Mouse (Mus musculus) lung, embryonic 16.5 days (tissue): ENCODE results near the gene Brpf1. TPM values are rescaled to one million over a fixed set of nuclear protein-coding genes. Genes with fewer than 3 reads are reported as not detected.
A peak's percentile ranks its signal among the peaks of the same experiment; 100 is the strongest.
"Not testable (repeated sequence)": the region's sequence is repeated elsewhere in the genome, so short reads cannot be mapped to it uniquely, and the experiment has no call there.

Experiments used
- ATAC-seq: fragments of 200-750 bp; cut with Nextera tagmentation; 2 replicates; pipeline ENCODE4 v1.8.0; 2017; ENCODE audit warnings: low read depth, mild to moderate bottlenecking, moderate library complexity
- H3K27ac ChIP-seq: fragments of 300-500 bp; sonication (generic); 2 replicates; pipeline ENCODE4 v1.5.1; 2014; ENCODE audit warnings: mild to moderate bottlenecking, control low read depth, low read length
- H3K27me3 ChIP-seq: fragments of 300-500 bp; sonication (generic); 2 replicates; pipeline ENCODE4 v1.6.1; 2014; ENCODE audit warnings: low read depth, low read length, mixed read lengths; ENCODE audit not compliant: control insufficient read depth, insufficient read depth
- H3K36me3 ChIP-seq: fragments of 300-500 bp; sonication (generic); 2 replicates; pipeline ENCODE4 v1.6.1; 2014; ENCODE audit warnings: low read length; ENCODE audit not compliant: control insufficient read depth, insufficient read depth
- H3K4me1 ChIP-seq: fragments of 300-500 bp; sonication (generic); replicated peaks from 2 replicates; pipeline ENCODE4 v1.6.1; 2014; ENCODE audit warnings: low read length, mixed read lengths; ENCODE audit not compliant: control insufficient read depth, insufficient read depth
- H3K4me2 ChIP-seq: fragments of 300-500 bp; sonication (generic); 2 replicates; pipeline ENCODE4 v1.6.1; 2014; ENCODE audit warnings: low read depth, low read length, control low read depth
- H3K4me3 ChIP-seq: fragments of 300-500 bp; sonication (generic); 2 replicates; pipeline ENCODE4 v1.5.1; 2014; ENCODE audit warnings: mild to moderate bottlenecking, low read length, control low read depth
- H3K9ac ChIP-seq: fragments of 300-500 bp; sonication (generic); 2 replicates; pipeline ENCODE4 v1.6.1; 2014; ENCODE audit warnings: low read length, control low read depth
- H3K9me3 ChIP-seq: fragments of 300-500 bp; sonication (generic); 2 replicates; pipeline ENCODE4 v1.6.1; 2016; ENCODE audit warnings: low read length; ENCODE audit not compliant: control insufficient read depth
- WGBS: fragments of 180-500 bp; shearing (Covaris S2); extraction: QIAGEN DNeasy Blood & Tissue Kit; methylation state at CpG from one replicate; pipeline ENCODE4 v1.1.7; 2014; 5-methylcytosine and 5-hydroxymethylcytosine counted together
- polyA plus RNA-seq: library from polyadenylated mRNA; unstranded; fragments of >200 nt; fragmentation: Nextera tagmentation; extraction: Ambion mirVana; gene quantifications from 2 replicates; pipeline ENCODE4 v1.2.1, GENCODE M21; 2015

Brpf1 gene
- polyA plus RNA-seq, 1 experiment from 2014 or later = 19.1 TPM

DNA sequence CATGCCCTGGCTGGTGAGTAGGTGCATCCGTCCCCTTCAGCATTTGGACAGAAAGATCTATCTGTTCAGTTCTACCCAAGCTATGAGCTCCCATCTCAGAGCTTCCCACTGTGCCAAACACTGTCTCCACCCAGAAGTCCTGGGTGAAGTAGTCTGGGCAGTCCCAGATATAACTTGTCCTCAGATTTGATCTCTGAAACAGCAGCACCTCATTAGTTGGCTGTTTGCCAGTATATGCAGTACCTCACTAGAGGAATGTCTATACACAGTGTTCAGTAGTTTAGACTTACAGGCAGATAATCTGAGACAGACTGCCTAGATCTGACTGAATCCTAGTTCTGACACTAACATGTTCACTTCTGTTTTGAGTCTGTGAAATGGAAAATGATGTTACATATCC lies 22.5 kb downstream of the Brpf1 start:
- Histone ChIP-seq H3K9me3 (no peaks in the 10 kb centered on the region), H3K36me3 (peaks cover 15% of the 10 kb centered on the region), H3K27me3 (no peaks in the 10 kb centered on the region), H3K4me3 (no peak overlapping the region), H3K4me2 (no peak overlapping the region), H3K4me1 (peaks cover 16% of the 10 kb centered on the region), H3K9ac (no peak overlapping the region), H3K27ac (no peak overlapping the region)
- no peak for ATAC-seq
- 83% methylated on average over 1 of the region's 1 CpGs for WGBS

DNA sequence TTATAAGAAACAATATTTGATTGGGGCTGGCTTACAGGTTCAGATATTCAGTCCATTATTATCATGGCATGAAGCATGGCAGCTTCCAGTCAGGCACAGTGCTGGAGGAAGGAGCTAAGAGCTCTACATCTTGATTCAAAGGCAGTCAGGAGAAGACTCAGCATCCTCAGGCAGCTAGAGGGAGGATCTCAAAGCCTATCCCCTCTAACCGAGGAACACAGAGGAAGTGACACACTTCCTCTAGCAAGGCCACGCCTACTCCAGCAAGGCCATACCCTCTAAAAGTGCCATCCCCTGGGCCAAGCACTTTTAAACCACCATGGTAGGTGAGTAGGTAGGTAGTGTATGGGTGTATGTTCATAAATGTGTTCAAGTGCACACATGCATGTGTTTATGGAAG lies 23.6 kb downstream of the Brpf1 start:
- H3K36me3 ChIP-seq = peaks cover 23% of the 10 kb centered on the region

DNA sequence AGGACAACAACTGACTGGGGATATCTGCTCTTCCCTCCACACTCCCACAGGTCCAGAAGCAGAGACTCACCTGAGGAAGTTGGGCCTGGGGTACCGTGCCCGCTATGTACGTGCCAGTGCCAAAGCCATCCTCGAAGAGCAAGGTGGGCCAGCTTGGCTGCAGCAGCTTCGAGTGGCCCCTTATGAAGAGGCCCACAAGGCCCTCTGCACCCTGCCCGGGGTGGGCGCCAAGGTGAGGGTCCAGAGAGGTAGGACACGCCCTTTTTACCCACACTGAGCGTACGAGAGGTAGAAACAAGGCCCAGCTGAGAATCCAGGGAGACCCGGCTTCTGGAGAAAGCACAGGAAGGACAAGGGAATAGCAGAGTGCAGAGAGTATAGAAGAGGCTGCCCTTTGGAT lies 24.8 kb downstream of the Brpf1 start:
- no peak for ATAC-seq
- Histone ChIP-seq H3K9ac (no peak overlapping the region), H3K4me3 (no peak overlapping the region), H3K36me3 (peaks cover 29% of the 10 kb centered on the region), H3K27me3 (no peaks in the 10 kb centered on the region), H3K9me3 (no peaks in the 10 kb centered on the region), H3K4me1 (peaks cover 12% of the 10 kb centered on the region), H3K4me2 (no peak overlapping the region), H3K27ac (no peak overlapping the region)
- 87% methylated on average over 11 of the region's 11 CpGs for WGBS

More for the DNA sequence above, 23.6 kb downstream of the Brpf1 start:
- 41% methylated on average over 2 of the region's 2 CpGs for WGBS
- H3K4me2 ChIP-seq = no peak overlapping the region
- no peaks in the 10 kb centered on the region for H3K27me3 ChIP-seq
- peaks cover 13% of the 10 kb centered on the region for H3K4me1 ChIP-seq
- H3K4me3 ChIP-seq = no peak overlapping the region
- ATAC-seq = no peak
- H3K27ac ChIP-seq = no peak overlapping the region
- no peak overlapping the region for H3K9ac ChIP-seq
- H3K9me3 ChIP-seq = no peaks in the 10 kb centered on the region

DNA sequence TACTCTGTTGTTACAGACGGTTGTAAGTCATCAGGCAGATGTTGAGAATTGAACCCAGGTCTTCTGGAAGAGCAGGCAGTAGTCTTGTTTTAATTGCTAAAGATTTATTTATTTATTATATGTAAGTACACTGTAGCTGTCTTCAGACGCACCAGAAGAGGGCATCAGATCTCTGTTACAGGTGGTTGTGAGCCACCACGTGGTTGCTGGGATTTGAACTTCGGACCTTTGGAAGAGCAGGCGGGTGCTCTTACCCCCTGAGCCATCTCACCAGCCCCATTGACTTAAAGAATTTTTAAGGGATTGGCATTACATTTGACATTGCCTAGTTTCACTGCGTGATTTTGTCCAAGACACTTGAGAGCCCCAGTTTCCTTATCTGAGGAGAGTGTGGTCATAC lies 25.8 kb downstream of the Brpf1 start:
- H3K4me1 ChIP-seq = peaks cover 18% of the 10 kb centered on the region
- H3K9me3 ChIP-seq, H3K4me2 ChIP-seq, H3K4me3 ChIP-seq, H3K9ac ChIP-seq, ATAC-seq, H3K27me3 ChIP-seq: not testable (repeated sequence)
- peaks cover 30% of the 10 kb centered on the region for H3K36me3 ChIP-seq
- WGBS = 49% methylated on average over 6 of the region's 6 CpGs
- H3K27ac ChIP-seq = peak overlapping the region; percentile 68

DNA sequence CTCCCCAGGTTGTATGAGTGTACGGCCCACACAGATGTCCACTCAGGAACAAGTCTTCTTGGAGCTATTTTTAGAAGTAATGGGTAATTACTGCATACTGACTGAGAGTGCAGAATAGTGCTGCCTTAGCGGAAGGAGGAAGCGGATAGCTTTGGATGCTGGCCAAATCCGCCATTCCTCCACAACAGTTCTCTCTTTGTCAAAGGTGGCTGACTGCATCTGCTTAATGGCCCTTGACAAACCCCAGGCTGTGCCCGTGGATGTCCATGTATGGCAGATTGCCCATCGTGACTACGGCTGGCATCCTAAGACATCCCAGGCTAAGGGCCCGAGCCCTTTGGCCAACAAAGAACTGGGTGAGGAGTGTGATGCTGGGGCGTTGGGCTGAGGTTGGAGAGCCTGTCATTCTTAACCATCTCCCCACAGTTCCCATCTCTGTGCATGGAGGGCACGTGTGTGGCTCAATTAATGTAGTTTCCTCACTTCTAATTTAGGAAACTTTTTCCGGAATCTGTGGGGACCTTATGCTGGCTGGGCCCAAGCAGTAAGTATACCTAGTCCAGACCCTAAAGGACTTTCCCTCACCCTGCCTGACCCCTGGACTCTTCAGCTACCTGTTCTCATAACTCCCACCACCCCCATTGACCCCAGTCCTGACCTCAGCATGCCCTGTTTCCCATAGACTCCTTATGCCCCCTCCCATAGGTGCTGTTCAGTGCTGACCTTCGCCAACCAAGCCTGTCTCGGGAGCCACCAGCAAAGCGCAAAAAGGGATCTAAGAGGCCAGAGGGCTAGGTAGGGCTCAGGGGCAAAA lies 26.4 kb downstream of the Brpf1 start:
- no peaks in the 10 kb centered on the region for H3K9me3 ChIP-seq
- peak; percentile 79 for ATAC-seq
- H3K4me2 ChIP-seq = peak overlapping the region; percentile 16; the same call in 1 of the 2 replicates
- H3K9ac ChIP-seq = peak overlapping the region; percentile 42; the same call in 1 of the 2 replicates
- no peaks in the 10 kb centered on the region for H3K27me3 ChIP-seq
- H3K4me1 ChIP-seq = peaks cover 18% of the 10 kb centered on the region
- peaks cover 35% of the 10 kb centered on the region for H3K36me3 ChIP-seq
- WGBS = 39% methylated on average over 14 of the region's 14 CpGs
- H3K27ac ChIP-seq = peak overlapping the region; percentile 85
- H3K4me3 ChIP-seq = no peak overlapping the region

DNA sequence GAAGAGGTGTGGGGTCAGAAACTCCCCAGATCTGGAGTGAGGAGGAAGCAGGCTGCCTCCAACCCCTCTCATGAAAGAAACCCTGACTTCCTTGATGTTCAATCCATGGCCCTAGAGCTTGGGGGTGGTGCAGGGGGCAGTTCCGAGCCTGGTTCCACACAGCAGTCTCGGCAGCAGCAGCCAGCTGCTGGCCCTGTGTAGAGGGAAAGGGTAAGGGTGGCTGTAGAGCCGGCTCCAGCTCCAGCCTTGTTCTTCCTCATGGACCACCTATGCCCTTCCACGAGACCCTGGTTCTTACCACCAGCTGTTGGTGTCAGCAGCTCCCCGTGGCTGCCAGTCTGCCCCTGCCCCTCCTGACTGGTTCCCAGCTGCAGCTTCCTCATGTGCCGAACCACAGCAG lies 27.3 kb downstream of the Brpf1 start:
- Histone ChIP-seq H3K27me3 (no peaks in the 10 kb centered on the region), H3K4me1 (peaks cover 18% of the 10 kb centered on the region), H3K9me3 (no peaks in the 10 kb centered on the region), H3K4me2 (no peak overlapping the region), H3K4me3 (no peak overlapping the region), H3K9ac (no peak overlapping the region), H3K36me3 (peaks cover 37% of the 10 kb centered on the region), H3K27ac (no peak overlapping the region)
- ATAC-seq = no peak
- 74% methylated on average over 6 of the region's 6 CpGs for WGBS

DNA sequence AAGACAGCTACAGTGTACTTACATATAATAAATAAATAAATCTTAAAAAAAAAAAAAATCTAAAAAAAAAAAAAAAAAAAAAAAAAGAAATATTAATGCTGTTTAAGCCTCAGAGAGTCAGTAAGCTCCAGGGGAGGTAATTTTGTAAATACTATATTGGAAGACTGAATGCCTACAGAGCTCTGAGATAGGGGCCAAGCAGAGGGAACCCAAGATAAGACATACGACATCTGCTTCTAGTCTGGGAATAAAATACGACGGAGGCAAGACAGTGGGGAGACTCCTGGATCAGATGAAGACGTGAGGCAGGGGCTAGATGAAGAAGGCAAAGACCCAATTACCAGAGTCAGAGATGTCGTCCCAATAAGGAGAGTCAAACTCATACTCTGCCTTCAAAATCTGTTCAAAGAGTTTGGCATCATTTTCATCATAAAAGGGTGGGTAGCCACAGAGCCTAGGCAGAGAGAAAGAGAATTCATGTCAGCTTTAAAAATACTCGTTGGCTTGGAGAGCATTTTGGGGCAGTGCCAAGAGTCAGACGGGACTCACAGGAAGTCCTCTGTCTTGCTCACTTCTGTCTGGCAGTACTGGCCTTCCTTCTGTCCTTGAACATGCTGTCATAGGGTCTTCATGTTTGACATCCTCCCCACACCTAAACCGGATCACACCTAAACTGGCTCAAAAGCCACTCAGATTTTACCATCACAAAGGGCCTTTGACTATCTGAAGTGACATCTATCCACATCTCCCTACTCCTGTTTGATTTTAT lies 30.1 kb downstream of the Brpf1 start:
- Histone ChIP-seq H3K36me3 (peaks cover 33% of the 10 kb centered on the region), H3K27me3 (no peaks in the 10 kb centered on the region), H3K4me1 (peaks cover 23% of the 10 kb centered on the region), H3K4me2 (no peak overlapping the region), H3K27ac (no peak overlapping the region), H3K9ac (no peak overlapping the region), H3K9me3 (no peaks in the 10 kb centered on the region), H3K4me3 (no peak overlapping the region)
- no peak for ATAC-seq
- 42% methylated on average over 8 of the region's 8 CpGs for WGBS

DNA sequence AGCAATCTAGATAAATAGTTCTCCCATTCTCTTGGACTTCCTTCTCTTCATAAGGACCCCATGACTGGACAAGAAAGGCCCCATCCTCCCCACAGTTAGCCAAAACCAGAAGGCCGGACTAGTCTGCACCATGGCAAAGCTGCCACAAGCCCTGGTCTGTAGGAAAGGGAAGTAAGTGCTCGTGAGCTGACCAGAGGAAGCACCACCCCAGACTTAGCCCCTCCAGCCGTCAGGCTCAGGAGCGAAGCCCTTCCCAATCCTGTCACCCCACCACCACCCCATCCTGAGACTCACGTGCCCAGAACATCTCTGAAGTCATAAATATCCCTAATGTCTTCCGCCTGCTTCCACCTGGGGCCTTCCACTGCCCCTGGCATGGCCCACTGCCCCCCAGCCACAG lies 34.6 kb downstream of the Brpf1 start:
- peak overlapping the region; percentile 85; the same call in 1 of the 2 replicates for H3K4me2 ChIP-seq
- peaks cover 8% of the 10 kb centered on the region; the same call in 1 of the 2 replicates for H3K36me3 ChIP-seq
- no peak overlapping the region for H3K4me3 ChIP-seq
- H3K9me3 ChIP-seq = no peaks in the 10 kb centered on the region
- H3K9ac ChIP-seq = peak overlapping the region; percentile 46
- 79% methylated on average over 6 of the region's 6 CpGs for WGBS
- H3K27me3 ChIP-seq = no peaks in the 10 kb centered on the region
- peak overlapping the region; percentile 32; the same call in 1 of the 2 replicates for H3K27ac ChIP-seq
- ATAC-seq = no peak
- H3K4me1 ChIP-seq = peaks cover 33% of the 10 kb centered on the region

DNA sequence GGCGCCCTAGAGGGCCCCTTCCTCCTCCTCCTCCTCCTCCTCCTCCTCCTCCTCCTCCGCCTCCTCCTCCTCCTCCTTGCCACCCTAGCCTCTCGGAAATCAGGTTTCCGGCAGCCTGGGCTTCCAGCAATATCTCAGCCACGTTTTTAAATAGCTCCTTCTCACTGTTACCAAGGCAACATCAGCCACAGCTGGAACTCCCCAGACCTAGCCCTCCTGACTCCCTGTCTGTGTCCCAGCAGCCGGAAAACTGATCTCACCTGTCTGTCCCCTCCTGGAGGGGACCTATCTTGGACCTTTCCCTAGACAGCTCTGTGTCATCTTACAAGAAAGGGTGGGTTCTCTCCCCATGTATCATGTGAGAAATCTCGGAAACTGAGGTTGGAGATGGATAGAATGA lies 35.4 kb downstream of the Brpf1 start:
- Histone ChIP-seq H3K9me3 (no peaks in the 10 kb centered on the region), H3K4me3 (peak overlapping the region; percentile 83; the same call in 1 of the 2 replicates), H3K36me3 (peaks cover 8% of the 10 kb centered on the region; the same call in 1 of the 2 replicates), H3K9ac (no peak overlapping the region), H3K27me3 (no peaks in the 10 kb centered on the region), H3K4me1 (peaks cover 29% of the 10 kb centered on the region), H3K27ac (no peak overlapping the region), H3K4me2 (peak overlapping the region; percentile 85)
- 17% methylated on average over 4 of the region's 7 CpGs for WGBS
- no peak for ATAC-seq
